Comparison of ENCODE assay signal across 18 mouse cellular contexts in genomic region chr2:171487284-171487683, GRCm38 (mm10).
DNase-seq lines count a peak whose midpoint lies in the region; ATAC-seq and TF ChIP-seq lines count a peak whose summit lies in the region.
"Had no signal": no experiment of that assay in that cellular context is flagged by ENCODE, and none has a peak within 500 bp of the region (broad histone marks: within the 10 kb centered on the region; RNA-seq: fewer than 3 reads in every experiment).

No protein-coding gene starts in this region.

- peaks cover 2% of the 10 kb centered on the region; the same call in 1 of the 2 replicates for H3K4me1 ChIP-seq in midbrain, embryonic 11.5 days (ENCODE audit: control insufficient read depth, insufficient read depth, low read length)
- peaks cover 8% of the 10 kb centered on the region for H3K4me1 ChIP-seq in midbrain, embryonic 13.5 days (replicated peaks)
- peaks cover 10% of the 10 kb centered on the region for H3K4me1 ChIP-seq in hindbrain, embryonic 14.5 days (replicated peaks; ENCODE audit: control insufficient read depth, insufficient read depth, low read length)
- H3K4me1 ChIP-seq in kidney, adult 2 months (ENCODE audit: control insufficient read depth, insufficient read depth, low read length): no peaks in the 10 kb centered on the region
- H3K4me1 ChIP-seq: heart, embryonic 15.5 days; megakaryocyte, embryonic 14.5 days had no signal

- ATAC-seq in midbrain, embryonic 11.5 days (ENCODE audit: low FRiP score): no peak
- no peak for ATAC-seq in midbrain, embryonic 13.5 days
- peak; percentile 51; the same call in 1 of the 2 replicates for ATAC-seq in hindbrain, embryonic 14.5 days (ENCODE audit: low FRiP score)

- no peak overlapping the region for H3K4me2 ChIP-seq in midbrain, embryonic 11.5 days
- H3K4me2 ChIP-seq in midbrain, embryonic 13.5 days (replicated peaks): no peak overlapping the region
- no peak overlapping the region for H3K4me2 ChIP-seq in hindbrain, embryonic 14.5 days (replicated peaks)
- H3K4me2 ChIP-seq: heart, embryonic 15.5 days had no signal

- WGBS in midbrain, embryonic 11.5 days: 67% methylated on average over 2 of the region's 2 CpGs
- WGBS in midbrain, embryonic 13.5 days: 44% methylated on average over 2 of the region's 2 CpGs
- 21% methylated on average over 2 of the region's 2 CpGs for WGBS in hindbrain, embryonic 14.5 days
- 64% methylated on average over 2 of the region's 2 CpGs for WGBS in kidney, adult 2 months

- no peaks in the 10 kb centered on the region for H3K36me3 ChIP-seq in midbrain, embryonic 11.5 days (ENCODE audit: control insufficient read depth, insufficient read depth, low read length)
- no peaks in the 10 kb centered on the region for H3K36me3 ChIP-seq in midbrain, embryonic 13.5 days
- no peaks in the 10 kb centered on the region for H3K36me3 ChIP-seq in hindbrain, embryonic 14.5 days (replicated peaks; ENCODE audit: control insufficient read depth, insufficient read depth)
- no peaks in the 10 kb centered on the region for H3K36me3 ChIP-seq in kidney, adult 2 months (ENCODE audit: control insufficient read depth, insufficient read depth, low read length)
- H3K36me3 ChIP-seq: heart, embryonic 15.5 days had no signal

- no peaks in the 10 kb centered on the region for H3K9me3 ChIP-seq in midbrain, embryonic 11.5 days (ENCODE audit: control insufficient read depth, low read length)
- H3K9me3 ChIP-seq in midbrain, embryonic 13.5 days: no peaks in the 10 kb centered on the region
- no peaks in the 10 kb centered on the region for H3K9me3 ChIP-seq in hindbrain, embryonic 14.5 days (ENCODE audit: control insufficient read depth, low read length)
- H3K9me3 ChIP-seq: heart, embryonic 15.5 days had no signal

- DNase-seq in midbrain, embryonic 11.5 days (ENCODE audit: low spot score, missing footprints): peak; percentile 81
- peak; percentile 60 for DNase-seq in hindbrain, embryonic 14.5 days (ENCODE audit: low spot score)
- DNase-seq in layer of hippocampus, postnatal 36 days: peak; percentile 15
- peak; percentile 22 for DNase-seq in telencephalon, adult 2 months (ENCODE audit: low read depth, low spot score)
- no peak for DNase-seq in kidney, adult 2 months
- no peak for DNase-seq in lung, adult 18-20 months
- DNase-seq: adrenal gland, postnatal 36 days; cerebellum, adult 9-11 months; gastrocnemius, postnatal 36 days; kidney, adult 18-20 months; thymus, postnatal 14 days had no signal

- no peak for TF ChIP-seq POLR2A in kidney, adult 2 months (IDR thresholded peaks at IDR 0.05; ENCODE audit: low read depth, low read length)

- no peak for TF ChIP-seq CTCF in kidney, adult 2 months (conservative IDR thresholded peaks at IDR 0.05; ENCODE audit: insufficient read depth, insufficient read length, low read depth, low read length)

- H3K9ac ChIP-seq in midbrain, embryonic 11.5 days (ENCODE audit: low read length): no peak overlapping the region
- no peak overlapping the region for H3K9ac ChIP-seq in midbrain, embryonic 13.5 days (replicated peaks)
- no peak overlapping the region for H3K9ac ChIP-seq in hindbrain, embryonic 14.5 days
- H3K9ac ChIP-seq: heart, embryonic 15.5 days; liver, embryonic 14.5 days had no signal

- no peak overlapping the region for H3K4me3 ChIP-seq in midbrain, embryonic 11.5 days (ENCODE audit: low read depth, low read length)
- H3K4me3 ChIP-seq in midbrain, embryonic 13.5 days (replicated peaks): no peak overlapping the region
- no peak overlapping the region for H3K4me3 ChIP-seq in hindbrain, embryonic 14.5 days (replicated peaks; ENCODE audit: low read length)
- no peak overlapping the region for H3K4me3 ChIP-seq in kidney, adult 2 months (ENCODE audit: insufficient read depth, low read depth, low read length)
- H3K4me3 ChIP-seq: erythroblast, embryonic 14.5 days; heart, embryonic 15.5 days; left cerebral cortex, adult 2 months; megakaryocyte, embryonic 14.5 days had no signal

- no peaks in the 10 kb centered on the region for H3K27me3 ChIP-seq in midbrain, embryonic 11.5 days (ENCODE audit: control insufficient read depth, insufficient read depth, low read length)
- no peaks in the 10 kb centered on the region for H3K27me3 ChIP-seq in midbrain, embryonic 13.5 days
- no peaks in the 10 kb centered on the region for H3K27me3 ChIP-seq in hindbrain, embryonic 14.5 days (ENCODE audit: control insufficient read depth, insufficient read depth, low read length)
- no peaks in the 10 kb centered on the region for H3K27me3 ChIP-seq in kidney, adult 2 months (replicated peaks; ENCODE audit: control insufficient read depth, insufficient read depth, low read length)
- H3K27me3 ChIP-seq: CH12.LX; heart, embryonic 15.5 days; megakaryocyte, embryonic 14.5 days had no signal

- H3K27ac ChIP-seq in midbrain, embryonic 11.5 days (ENCODE audit: low read depth, low read length): no peak overlapping the region
- H3K27ac ChIP-seq in midbrain, embryonic 13.5 days: no peak overlapping the region
- peak overlapping the region; percentile 55; the same call in 1 of the 2 replicates for H3K27ac ChIP-seq in hindbrain, embryonic 14.5 days
- H3K27ac ChIP-seq in kidney, adult 2 months (ENCODE audit: insufficient read depth, low read depth, low read length): no peak overlapping the region
- H3K27ac ChIP-seq: heart, embryonic 15.5 days; left cerebral cortex, adult 2 months; liver, embryonic 14.5 days had no signal

Comparison
In these comparisons a context has a peak if more than half of its experiments do, and no peak if none do; other contexts are left out.
1. DNase-seq: peak in midbrain, embryonic 11.5 days (single experiment), hindbrain, embryonic 14.5 days (single experiment), layer of hippocampus, postnatal 36 days (2 of 2) and telencephalon, adult 2 months (single experiment); none in kidney, adult 2 months (single experiment) and lung, adult 18-20 months (0 of 2).